Mouse (Mus musculus) E14TG2a.4 (cell line): Measurements from ENCODE around the gene Mamdc2.
"Not testable (repeated sequence)": the region's sequence is repeated elsewhere in the genome, so short reads cannot be mapped to it uniquely, and the experiment has no call there.

Experiments
- CTCF ChIP-seq: conservative IDR thresholded peaks from 2 replicates; pipeline ENCODE4 v1.5.1; 2014; ENCODE audit warnings: low read length
- NANOG ChIP-seq: IDR thresholded peaks from 2 replicates; pipeline ENCODE4 v1.6.1; 2014; ENCODE audit warnings: borderline replicate concordance, low read length, mixed read lengths
- POU5F1 ChIP-seq: IDR thresholded peaks from 2 replicates; pipeline ENCODE4 v1.6.1; 2014; ENCODE audit warnings: low read length, borderline replicate concordance

GRCm38 (mm10) chr19:23482571-23482970, 34.3 kb upstream of the Mamdc2 start:
- TF ChIP-seq CTCF, NANOG, POU5F1: not testable (repeated sequence)
